Mouse (Mus musculus) ovary, adult 18-20 months (tissue): Measurements from ENCODE around the gene Scd1.

ENCODE experiments used
- DNase-seq: peaks from one replicate; pipeline ENCODE4 v3.0.0; 2022; ENCODE audit warnings: low spot score, mixed read lengths

The Scd1 gene

DNA sequence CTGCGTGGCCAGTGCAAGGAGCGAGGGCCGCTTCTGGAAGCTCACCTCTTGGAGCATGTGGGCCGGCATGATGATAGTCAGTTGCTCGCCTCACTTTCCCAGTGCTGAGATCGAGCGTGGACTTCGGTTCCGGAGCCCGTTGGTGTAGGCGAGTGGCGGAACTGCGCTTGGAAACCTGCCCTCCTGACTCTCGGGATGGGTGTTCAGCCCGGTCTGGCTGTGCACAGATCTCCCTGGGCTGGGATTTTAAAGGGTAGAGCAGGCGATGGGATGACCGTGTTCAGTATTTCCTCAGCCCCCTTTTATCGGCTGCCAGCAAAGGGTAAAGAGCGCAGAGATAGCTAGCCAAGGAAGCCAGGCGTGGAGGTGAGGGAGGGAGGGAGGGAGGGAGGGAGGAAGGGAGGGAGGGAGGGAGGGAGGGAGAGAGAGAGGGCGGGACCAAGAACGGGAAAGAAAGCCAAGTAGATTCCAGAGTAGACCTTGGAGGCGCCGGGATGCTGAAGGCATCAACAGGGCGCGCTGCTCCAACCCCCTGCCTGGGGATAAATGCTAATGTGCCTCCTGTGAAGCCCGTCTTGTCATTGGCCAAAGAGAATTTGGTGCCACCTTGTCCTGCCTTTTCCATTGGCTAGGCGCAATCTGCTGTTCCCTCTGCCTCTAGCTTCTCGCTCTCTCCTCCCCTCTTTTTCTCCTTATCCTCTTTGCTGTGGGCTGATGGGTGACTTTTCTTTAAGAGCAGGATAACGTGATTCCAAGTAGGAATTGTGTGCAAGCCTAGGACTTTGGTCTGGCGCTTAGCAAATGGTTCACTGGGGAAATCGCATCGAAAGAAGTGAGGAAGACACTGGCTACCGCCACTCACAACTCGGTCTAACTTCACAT is at the start of gene Scd1:
TSS of gene Scd1 (minus strand) at position 539 of the 882 bp plus-strand sequence.
- DNase-seq, result peak; percentile 69

GRCm38 (mm10) chr19:44455356-44455755 is 47.7 kb upstream of the Scd1 start:
- DNase-seq, result no peak

DNA sequence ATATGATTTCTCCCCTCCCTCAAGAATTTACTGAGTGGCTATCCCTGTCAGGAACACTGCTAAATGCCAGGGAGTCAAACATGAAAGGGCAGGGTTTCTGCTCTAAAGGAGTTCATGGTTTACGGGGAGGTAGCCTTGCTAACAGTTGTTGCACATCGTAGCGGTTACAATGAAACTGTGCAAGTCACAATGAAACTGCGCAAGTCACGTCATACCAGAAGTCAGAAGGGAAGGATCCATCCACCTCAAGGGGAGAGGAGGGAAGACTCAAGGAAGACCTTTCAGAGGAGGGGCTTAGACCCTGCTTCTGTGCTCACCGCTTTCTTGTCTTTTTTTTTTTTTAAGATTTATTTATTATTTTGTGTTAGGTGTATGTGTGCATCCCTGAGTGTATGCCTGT is 47.2 kb upstream of the Scd1 start:
- no peak for DNase-seq

GRCm38 (mm10) chr19:44447927-44448326 is 40.2 kb upstream of the Scd1 start:
- no peak for DNase-seq

DNA sequence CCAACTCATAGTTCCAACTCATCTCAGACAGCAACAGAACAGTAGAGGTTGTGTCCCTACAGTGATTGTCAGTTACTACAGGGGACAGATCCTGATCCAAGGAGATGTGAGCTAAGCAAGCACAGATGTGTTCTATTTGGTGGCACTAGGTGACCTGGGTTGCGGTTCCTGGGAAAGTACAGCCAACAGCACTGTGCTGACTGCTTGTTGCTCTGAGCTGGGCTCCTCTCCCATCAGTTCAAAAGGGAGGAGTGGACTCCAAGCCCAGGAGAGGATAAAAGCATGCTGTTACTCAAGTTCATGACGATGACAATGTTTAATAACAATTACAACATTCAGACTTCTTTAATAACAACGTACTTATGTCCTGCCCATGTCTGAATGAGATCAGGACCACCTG is 38.1 kb upstream of the Scd1 start:
- DNase-seq, result no peak

DNA sequence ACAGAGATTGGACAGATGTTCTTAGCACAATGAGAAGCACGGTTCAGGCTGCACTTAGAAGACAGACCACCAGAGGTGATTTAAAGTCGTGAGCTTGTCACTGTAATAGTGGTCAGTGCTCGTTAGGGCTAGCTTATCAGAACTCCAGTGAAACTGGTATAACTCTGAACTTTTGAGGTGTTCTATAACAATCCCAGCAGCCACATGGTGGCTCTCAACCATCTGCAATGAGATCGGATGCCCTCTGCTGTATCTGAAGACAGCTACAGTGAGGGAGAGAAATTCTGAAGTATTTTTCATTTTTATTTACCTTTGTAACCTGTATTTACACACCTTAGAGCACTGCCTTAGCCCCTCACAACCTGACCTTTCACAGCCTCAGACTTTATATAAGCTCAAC is 31.6 kb upstream of the Scd1 start:
- no peak for DNase-seq

DNA sequence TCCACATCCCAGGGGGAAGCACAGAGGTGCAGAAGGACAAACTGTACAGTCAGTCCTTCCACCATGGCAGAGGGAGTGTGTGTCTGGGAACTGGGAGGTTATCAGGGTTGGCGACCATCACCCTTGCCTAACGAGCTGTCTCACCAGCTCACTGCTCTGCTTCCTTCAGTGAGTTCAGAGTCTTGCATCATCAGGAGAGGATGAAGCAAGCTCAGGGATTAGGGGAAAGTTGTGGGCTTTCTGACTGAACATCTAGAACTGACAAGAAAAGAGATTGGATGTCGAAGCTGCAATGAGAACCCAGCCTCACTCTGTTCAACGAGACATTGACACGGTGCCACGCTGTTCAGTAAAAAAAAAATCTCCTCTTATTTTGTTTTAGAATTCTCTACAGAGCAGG is 30.3 kb upstream of the Scd1 start:
- DNase-seq, result no peak

- no peak for DNase-seq
Measured at GRCm38 (mm10) chr19:44432084-44432483, 24.4 kb upstream of the Scd1 start.

DNA sequence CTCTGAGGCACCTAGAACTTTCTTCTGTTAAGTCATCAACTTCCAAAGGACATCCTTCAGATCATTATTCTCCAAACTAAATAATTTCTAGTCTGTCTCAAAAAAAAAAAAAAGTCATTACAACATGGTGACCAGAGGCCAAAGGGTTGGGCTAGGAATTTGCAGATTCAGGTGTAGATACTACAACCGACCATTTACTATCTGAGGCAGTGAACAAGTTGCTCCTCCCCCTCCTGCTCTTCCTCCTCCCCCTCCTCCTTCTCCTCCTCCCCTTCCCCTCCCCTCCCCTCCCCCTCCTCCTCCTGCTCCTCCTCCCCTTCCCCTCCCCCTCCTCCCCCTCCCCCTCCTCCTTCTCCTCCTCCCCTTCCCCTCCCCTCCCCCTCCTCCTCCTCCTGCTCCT is 20.0 kb upstream of the Scd1 start:
- no peak for DNase-seq

DNA sequence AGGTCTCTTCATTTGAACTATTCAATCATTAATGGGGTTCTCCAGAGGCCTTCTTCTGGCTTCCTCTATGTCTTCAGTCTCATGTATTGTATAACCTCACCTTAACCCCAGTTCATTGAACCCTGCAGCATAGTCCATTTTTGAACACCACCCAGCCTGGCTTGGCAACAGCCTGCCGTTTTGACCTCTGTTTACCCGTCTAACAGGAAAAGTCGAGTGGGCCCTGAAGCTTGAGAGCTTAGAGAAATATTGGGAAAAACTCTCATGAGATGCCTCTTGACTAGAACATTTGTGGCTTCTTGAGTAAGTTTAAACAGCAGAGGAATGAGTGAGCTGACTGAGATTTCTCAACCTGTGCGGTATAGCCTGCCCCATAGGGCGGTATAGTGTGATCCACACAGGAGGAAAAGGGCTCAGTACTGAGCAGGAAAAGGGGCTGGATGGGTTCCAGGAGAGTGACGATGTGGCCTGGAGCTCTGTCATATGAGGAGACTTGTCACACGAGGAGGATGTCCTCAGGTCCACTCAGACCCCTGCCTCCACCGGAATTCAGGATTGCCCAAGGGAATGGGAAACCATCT is 14.5 kb upstream of the Scd1 start:
- no peak for DNase-seq

DNA sequence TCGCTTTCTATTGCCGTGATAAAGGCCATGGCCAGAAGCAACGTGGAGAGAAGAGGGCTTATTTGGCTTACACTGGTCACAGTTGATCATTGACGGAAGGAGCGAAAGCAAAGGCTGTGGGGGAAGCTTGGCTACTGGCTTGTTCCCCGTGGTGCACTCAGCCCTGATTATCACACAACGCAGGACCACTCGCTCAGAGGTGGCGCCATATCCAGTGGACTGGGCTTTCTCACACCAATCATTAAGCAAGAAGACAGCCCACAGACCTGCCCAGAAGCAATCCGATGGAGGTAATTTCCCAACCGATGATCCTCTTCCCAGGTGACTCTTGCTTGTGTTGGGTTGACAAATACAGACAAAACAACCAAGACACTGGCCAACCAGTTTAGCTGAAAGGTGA is 11.9 kb upstream of the Scd1 start:
- no peak for DNase-seq

GRCm38 (mm10) chr19:44418945-44419344 is 11.3 kb upstream of the Scd1 start:
- DNase-seq, result peak; percentile 21

GRCm38 (mm10) chr19:44418544-44418943 is 10.9 kb upstream of the Scd1 start:
- no peak for DNase-seq

- no peak for DNase-seq
Measured at GRCm38 (mm10) chr19:44418061-44418460, 10.4 kb upstream of the Scd1 start.

DNA sequence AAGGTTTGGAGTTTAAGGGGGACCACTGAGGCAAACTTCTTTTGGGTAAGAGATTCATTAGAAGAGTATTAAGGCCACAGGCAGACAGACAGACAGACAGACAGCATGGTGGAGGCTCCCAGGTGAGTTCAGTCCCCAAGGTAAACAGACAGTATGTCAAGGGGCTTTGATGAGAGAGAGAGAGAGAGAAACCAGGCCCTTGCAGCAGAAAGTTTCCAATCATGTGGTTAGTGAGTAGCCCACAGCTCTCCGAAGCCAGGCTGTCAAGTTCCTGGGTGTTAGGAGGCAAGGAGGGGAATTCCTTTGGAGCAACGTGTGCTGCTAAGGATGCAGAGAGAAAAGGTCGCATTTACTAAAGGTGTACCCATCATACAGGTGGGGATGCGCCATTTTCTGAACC is 9.8 kb upstream of the Scd1 start:
- DNase-seq, result no peak

GRCm38 (mm10) chr19:44416240-44416639 is 8.6 kb upstream of the Scd1 start:
- no peak for DNase-seq

GRCm38 (mm10) chr19:44415464-44415863 is 7.8 kb upstream of the Scd1 start:
- no peak for DNase-seq

DNA sequence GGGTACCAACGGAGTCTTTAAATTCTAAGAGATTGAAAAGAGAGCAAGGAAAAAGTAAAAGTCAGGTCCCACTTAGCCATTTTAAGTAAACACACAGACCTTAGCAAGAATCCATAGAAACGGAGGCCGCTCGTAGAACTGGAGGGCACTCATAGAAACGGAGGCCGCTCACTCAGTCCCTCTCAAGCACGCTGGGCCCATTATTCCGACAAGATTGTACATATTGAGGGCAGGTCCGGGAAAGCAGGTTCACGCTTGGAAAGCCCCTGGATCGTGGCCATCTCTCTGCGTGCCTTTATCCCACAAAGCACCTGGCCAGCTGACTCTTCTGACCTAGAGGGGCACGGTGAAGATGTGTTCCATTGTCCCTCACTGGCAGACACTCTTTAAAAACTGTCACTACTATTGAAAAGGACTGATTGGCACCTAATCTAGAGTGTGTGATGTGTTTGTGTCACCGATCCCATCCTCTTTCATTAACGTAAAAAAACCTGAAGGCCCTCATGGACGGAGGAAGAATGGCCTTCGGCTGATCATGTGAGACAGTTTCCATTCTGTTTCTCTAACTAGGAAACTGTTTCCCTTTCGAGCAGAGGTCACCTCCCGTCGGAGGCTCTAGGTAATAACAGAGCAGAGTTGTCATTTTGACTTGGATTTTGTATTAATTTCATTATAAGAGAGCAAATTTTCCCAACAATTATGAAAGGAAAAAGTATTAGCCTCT is 2.8 kb upstream of the Scd1 start:
- no peak for DNase-seq

DNA sequence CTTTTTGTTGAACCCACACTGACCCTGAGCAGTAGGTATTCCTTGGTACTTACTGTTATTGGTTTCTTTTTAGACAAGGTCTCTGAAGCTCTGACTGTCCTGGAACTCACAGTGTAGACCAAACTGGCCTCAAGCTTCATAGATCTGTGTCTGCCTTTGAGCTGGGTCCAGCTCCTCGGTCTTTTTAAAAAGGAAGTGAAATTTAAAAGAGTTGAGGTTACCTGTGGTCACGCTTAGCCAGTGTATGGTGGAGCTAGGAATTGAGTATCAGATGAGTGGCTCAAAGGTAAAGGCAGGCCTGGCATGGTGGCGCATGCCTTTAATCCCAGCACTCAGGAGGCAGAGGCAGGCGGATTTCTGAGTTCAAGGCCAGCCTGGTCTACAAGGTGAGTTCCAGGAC is 916 bp upstream of the Scd1 start:
- no peak for DNase-seq

DNA sequence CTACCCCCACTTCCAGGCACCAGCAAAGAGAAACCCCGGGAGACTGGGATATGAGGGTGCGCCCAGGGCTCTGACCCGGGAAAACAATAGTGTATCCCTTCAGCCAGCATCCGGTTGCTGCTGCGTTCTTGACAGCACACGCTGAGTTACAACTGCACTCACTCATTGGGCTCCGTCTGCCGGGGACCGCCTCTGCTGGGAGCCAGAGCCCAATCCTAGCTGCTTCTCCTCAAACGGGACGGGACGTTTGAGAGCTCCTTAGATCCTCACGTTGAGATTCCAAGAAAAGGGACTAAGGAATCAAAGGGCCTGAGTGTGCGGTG is 505 bp upstream of the Scd1 start:
- DNase-seq, result peak; percentile 45

- DNase-seq, result no peak
Measured at GRCm38 (mm10) chr19:44403546-44403945, 4.1 kb downstream of the Scd1 start.

DNA sequence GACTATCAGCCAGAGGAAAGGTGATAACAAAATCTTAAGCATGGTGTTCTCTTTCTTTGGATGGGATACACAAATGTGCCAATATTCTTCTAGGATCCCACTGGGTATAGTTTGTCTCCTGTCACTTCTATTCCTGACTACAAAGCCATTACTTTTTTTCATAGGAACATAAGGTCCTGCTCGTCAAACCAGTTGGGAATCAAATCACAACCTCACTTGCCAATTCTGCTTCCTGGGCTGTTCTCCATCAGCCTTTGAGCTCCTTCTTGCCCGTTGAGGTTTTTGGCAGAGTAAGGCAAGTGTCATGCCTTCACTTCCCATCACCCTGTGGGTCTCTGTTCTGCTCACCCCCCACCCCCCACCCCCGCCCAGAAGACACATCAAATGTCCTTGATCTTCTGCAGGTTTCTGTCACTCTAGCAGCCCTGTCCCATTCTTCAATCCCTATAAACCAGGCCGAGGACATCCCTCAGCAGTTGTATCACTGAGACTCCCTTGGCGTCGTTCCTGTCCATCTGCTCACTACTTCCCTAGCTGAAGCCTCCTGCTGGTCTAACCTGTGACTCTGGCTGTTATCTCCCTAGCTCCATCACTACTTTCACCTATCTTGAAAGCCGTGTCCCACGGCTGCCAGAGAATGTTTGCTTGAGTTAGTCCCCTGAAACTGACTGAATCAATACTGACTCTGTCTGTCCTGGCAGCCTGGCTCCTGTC is 7.0 kb downstream of the Scd1 start:
- DNase-seq, result no peak

- no peak for DNase-seq
Measured at GRCm38 (mm10) chr19:44400076-44400475, 7.6 kb downstream of the Scd1 start.
